Comparison of ENCODE assay signal across 16 mouse cellular contexts in the genomic region with DNA sequence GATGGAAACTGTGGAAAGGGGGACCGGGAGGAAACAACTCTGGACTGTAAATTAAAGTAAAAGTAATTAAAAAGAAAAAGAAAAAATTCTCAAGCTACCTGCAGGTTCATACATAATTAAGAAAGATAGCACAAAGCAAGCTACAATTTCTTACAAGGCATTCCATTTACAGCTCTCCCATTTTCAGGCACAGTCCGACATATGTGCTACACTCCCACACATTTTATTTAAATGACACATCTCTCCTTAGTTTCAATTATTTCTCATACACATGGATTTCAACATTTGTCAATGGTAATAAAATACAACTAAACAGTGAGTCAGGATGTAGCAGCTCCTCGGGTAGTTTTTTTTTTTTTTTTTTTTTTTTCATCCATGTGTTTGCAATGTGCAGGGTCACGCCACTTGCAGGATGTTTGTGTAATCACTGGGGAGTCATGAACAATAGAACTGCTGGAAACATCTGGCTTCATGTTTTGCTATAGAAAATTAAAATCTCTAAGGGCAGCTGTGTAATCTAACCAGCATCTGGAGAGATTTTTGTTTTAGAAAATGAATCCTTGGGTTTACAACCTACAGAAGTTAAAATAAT.
DNase-seq lines count a peak whose midpoint lies in the region; ATAC-seq and TF ChIP-seq lines count a peak whose summit lies in the region.
"Had no signal": no experiment of that assay in that cellular context is flagged by ENCODE, and none has a peak within 500 bp of the region (broad histone marks: within the 10 kb centered on the region; RNA-seq: fewer than 3 reads in every experiment).

No protein-coding gene starts in this region.

- no peaks in the 10 kb centered on the region for H3K9me3 ChIP-seq in heart, embryonic 12.5 days (replicated peaks)
- H3K9me3 ChIP-seq in neural tube, embryonic 11.5 days (ENCODE audit: control insufficient read depth, low read length) = no peaks in the 10 kb centered on the region
- no peaks in the 10 kb centered on the region for H3K9me3 ChIP-seq in intestine, embryonic 16.5 days (ENCODE audit: control insufficient read depth, low read length)
- no peaks in the 10 kb centered on the region for H3K9me3 ChIP-seq in forebrain, embryonic 16.5 days (ENCODE audit: control insufficient read depth, low read length)
- no peaks in the 10 kb centered on the region for H3K9me3 ChIP-seq in midbrain, embryonic 14.5 days (ENCODE audit: control insufficient read depth, low read length)
- H3K9me3 ChIP-seq: midbrain, embryonic 10.5 days had no signal

- peak overlapping the region; percentile 45 for H3K27ac ChIP-seq in heart, adult 2 months
- no peak overlapping the region for H3K27ac ChIP-seq in heart, embryonic 12.5 days (ENCODE audit: poor library complexity, severe bottlenecking)
- no peak overlapping the region for H3K27ac ChIP-seq in neural tube, embryonic 11.5 days (ENCODE audit: low read depth, low read length)
- H3K27ac ChIP-seq in intestine, embryonic 16.5 days (ENCODE audit: low read length) = 0 out of 2 replicates have a peak overlapping the region, but pooled peaks have one; percentile 9
- no peak overlapping the region for H3K27ac ChIP-seq in forebrain, embryonic 16.5 days (ENCODE audit: low read length)
- no peak overlapping the region for H3K27ac ChIP-seq in midbrain, embryonic 14.5 days (replicated peaks; ENCODE audit: low read depth, low read length)
- H3K27ac ChIP-seq: liver, embryonic 14.5 days; midbrain, embryonic 10.5 days had no signal

- TF ChIP-seq CTCF in heart, adult 2 months (IDR thresholded peaks at IDR 0.05) = no peak

- H3K9ac ChIP-seq in heart, adult 2 months (ENCODE audit: low read depth, low read length) = no peak overlapping the region
- H3K9ac ChIP-seq in heart, embryonic 12.5 days = no peak overlapping the region
- no peak overlapping the region for H3K9ac ChIP-seq in neural tube, embryonic 11.5 days (ENCODE audit: low read length)
- no peak overlapping the region for H3K9ac ChIP-seq in intestine, embryonic 16.5 days (ENCODE audit: low read depth, low read length)
- no peak overlapping the region for H3K9ac ChIP-seq in forebrain, embryonic 16.5 days (replicated peaks; ENCODE audit: low read depth, low read length)
- H3K9ac ChIP-seq in midbrain, embryonic 14.5 days (replicated peaks; ENCODE audit: low read length) = no peak overlapping the region
- H3K9ac ChIP-seq: liver, embryonic 14.5 days had no signal

- no peaks in the 10 kb centered on the region for H3K4me1 ChIP-seq in heart, adult 2 months (ENCODE audit: control insufficient read depth, insufficient read depth, low read length)
- no peaks in the 10 kb centered on the region for H3K4me1 ChIP-seq in heart, embryonic 12.5 days (replicated peaks)
- H3K4me1 ChIP-seq in neural tube, embryonic 11.5 days (ENCODE audit: control insufficient read depth, insufficient read depth, low read length) = no peaks in the 10 kb centered on the region
- no peaks in the 10 kb centered on the region for H3K4me1 ChIP-seq in intestine, embryonic 16.5 days (ENCODE audit: control insufficient read depth, insufficient read depth, low read length)
- no peaks in the 10 kb centered on the region for H3K4me1 ChIP-seq in forebrain, embryonic 16.5 days (replicated peaks; ENCODE audit: control insufficient read depth, insufficient read depth, low read length)
- H3K4me1 ChIP-seq in midbrain, embryonic 14.5 days (ENCODE audit: control insufficient read depth, insufficient read depth, low read length) = no peaks in the 10 kb centered on the region
- H3K4me1 ChIP-seq: midbrain, embryonic 10.5 days had no signal

- no peak for ATAC-seq in heart, embryonic 12.5 days (ENCODE audit: insufficient number of reproducible peaks, low FRiP score)
- ATAC-seq in neural tube, embryonic 11.5 days (ENCODE audit: insufficient read depth, low FRiP score, low TSS enrichment) = no peak
- ATAC-seq in intestine, embryonic 16.5 days = no peak; the same call in 1 of the 2 replicates
- no peak for ATAC-seq in forebrain, embryonic 16.5 days
- no peak for ATAC-seq in midbrain, embryonic 14.5 days (ENCODE audit: low FRiP score, low TSS enrichment)

- no peak for TF ChIP-seq POLR2A in heart, adult 2 months (IDR thresholded peaks at IDR 0.05; ENCODE audit: insufficient read depth, low read depth, low read length)

- no peak overlapping the region for H3K4me2 ChIP-seq in heart, embryonic 12.5 days
- H3K4me2 ChIP-seq in neural tube, embryonic 11.5 days (ENCODE audit: low read depth) = no peak overlapping the region
- H3K4me2 ChIP-seq in intestine, embryonic 16.5 days (ENCODE audit: low read depth, low read length) = no peak overlapping the region
- H3K4me2 ChIP-seq in forebrain, embryonic 16.5 days (ENCODE audit: low read length) = no peak overlapping the region
- H3K4me2 ChIP-seq in midbrain, embryonic 14.5 days (ENCODE audit: low read length) = no peak overlapping the region

- H3K27me3 ChIP-seq in heart, adult 2 months (ENCODE audit: control insufficient read depth, insufficient read depth, low read length) = no peaks in the 10 kb centered on the region
- H3K27me3 ChIP-seq in heart, embryonic 12.5 days (replicated peaks) = no peaks in the 10 kb centered on the region
- H3K27me3 ChIP-seq in neural tube, embryonic 11.5 days (ENCODE audit: control insufficient read depth, insufficient read depth, low read length) = no peaks in the 10 kb centered on the region
- H3K27me3 ChIP-seq in intestine, embryonic 16.5 days (replicated peaks; ENCODE audit: control insufficient read depth, insufficient read depth, low read length) = no peaks in the 10 kb centered on the region
- H3K27me3 ChIP-seq in forebrain, embryonic 16.5 days (replicated peaks; ENCODE audit: control insufficient read depth, insufficient read depth, low read length) = no peaks in the 10 kb centered on the region
- H3K27me3 ChIP-seq in midbrain, embryonic 14.5 days (ENCODE audit: control insufficient read depth, insufficient read depth, low read length) = no peaks in the 10 kb centered on the region

- H3K79me2 ChIP-seq in heart, adult 2 months (replicated peaks; ENCODE audit: control insufficient read depth, insufficient read depth, low read length) = no peaks in the 10 kb centered on the region

- no peak for TF ChIP-seq EP300 in heart, adult 2 months (IDR thresholded peaks at IDR 0.05; ENCODE audit: insufficient read depth, low read depth, low read length)

- 36% methylated on average over 4 of the region's 4 CpGs for whole genome bisulfite sequencing in heart, adult 2 months
- WGBS in heart, embryonic 12.5 days = 62% methylated on average over 4 of the region's 4 CpGs
- WGBS in neural tube, embryonic 11.5 days = 57% methylated on average over 4 of the region's 4 CpGs
- 41% methylated on average over 4 of the region's 4 CpGs for WGBS in intestine, embryonic 16.5 days
- 73% methylated on average over 4 of the region's 4 CpGs for WGBS in forebrain, embryonic 16.5 days
- WGBS in midbrain, embryonic 14.5 days = 71% methylated on average over 4 of the region's 4 CpGs

- no peaks in the 10 kb centered on the region for H3K36me3 ChIP-seq in heart, adult 2 months (ENCODE audit: control insufficient read depth, insufficient read depth, low read length)
- H3K36me3 ChIP-seq in heart, embryonic 12.5 days = no peaks in the 10 kb centered on the region
- H3K36me3 ChIP-seq in neural tube, embryonic 11.5 days (ENCODE audit: control insufficient read depth, insufficient read depth, low read length) = no peaks in the 10 kb centered on the region
- H3K36me3 ChIP-seq in intestine, embryonic 16.5 days (ENCODE audit: control insufficient read depth, insufficient read depth, low read length) = no peaks in the 10 kb centered on the region
- no peaks in the 10 kb centered on the region for H3K36me3 ChIP-seq in forebrain, embryonic 16.5 days (ENCODE audit: control insufficient read depth, insufficient read depth)
- no peaks in the 10 kb centered on the region for H3K36me3 ChIP-seq in midbrain, embryonic 14.5 days (ENCODE audit: control insufficient read depth, insufficient read depth, low read length)
- H3K36me3 ChIP-seq: midbrain, embryonic 10.5 days had no signal

- intact Hi-C loops in heart, adult 2 months (cut with DNase I) = no loop called here

- DNase-seq in heart, adult 2 months = no peak
- DNase-seq in neural tube, embryonic 11.5 days (ENCODE audit: low spot score) = peak; percentile 14
- DNase-seq in neural tube, embryonic 10.5 days (ENCODE audit: extremely low spot score, low spot score) = no peak
- peak; percentile 68 for DNase-seq in telencephalon, adult 2 months (ENCODE audit: low read depth, low spot score)
- DNase-seq in midbrain, embryonic 14.5 days = no peak
- DNase-seq: adrenal gland, postnatal 25 days; cerebellum, adult 2 months; gastrocnemius, postnatal 25 days; heart, postnatal 10 days; kidney, adult 11 months; thymus, adult 2 months had no signal

- H3K4me3 ChIP-seq in heart, adult 2 months = no peak overlapping the region
- no peak overlapping the region for H3K4me3 ChIP-seq in heart, embryonic 12.5 days
- no peak overlapping the region for H3K4me3 ChIP-seq in neural tube, embryonic 11.5 days (ENCODE audit: low read depth, low read length)
- H3K4me3 ChIP-seq in intestine, embryonic 16.5 days (ENCODE audit: low read length) = no peak overlapping the region
- no peak overlapping the region for H3K4me3 ChIP-seq in forebrain, embryonic 16.5 days (replicated peaks; ENCODE audit: low read length)
- H3K4me3 ChIP-seq in midbrain, embryonic 14.5 days (replicated peaks; ENCODE audit: low read depth, low read length) = no peak overlapping the region
- H3K4me3 ChIP-seq: midbrain, embryonic 10.5 days had no signal

Comparison
In these comparisons a context has a peak if more than half of its experiments do, and no peak if none do; other contexts are left out.
1. DNase-seq: peak in neural tube, embryonic 11.5 days (single experiment) and telencephalon, adult 2 months (single experiment); none in heart, adult 2 months (0 of 2), neural tube, embryonic 10.5 days (single experiment) and midbrain, embryonic 14.5 days (single experiment).
2. H3K27ac ChIP-seq: peak in heart, adult 2 months (single experiment) and intestine, embryonic 16.5 days (single experiment); none in heart, embryonic 12.5 days (single experiment), neural tube, embryonic 11.5 days (single experiment), forebrain, embryonic 16.5 days (single experiment) and midbrain, embryonic 14.5 days (single experiment).